Mouse (Mus musculus): ENCODE measurements around the gene Gm7324. TPM values are rescaled to one million over a fixed set of nuclear protein-coding genes. Genes with fewer than 3 reads are reported as not detected.
"Not testable (repeated sequence)": the region's sequence is repeated elsewhere in the genome, so short reads cannot be mapped to it uniquely, and the experiment has no call there.

The Gm7324 gene
- under 1 TPM; 0.68 to 0.72 TPM for total RNA-seq (2021)
- long read RNA-seq, experiment 1 = 0 reads
- long read RNA-seq, experiment 2 = 0 reads

DNA sequence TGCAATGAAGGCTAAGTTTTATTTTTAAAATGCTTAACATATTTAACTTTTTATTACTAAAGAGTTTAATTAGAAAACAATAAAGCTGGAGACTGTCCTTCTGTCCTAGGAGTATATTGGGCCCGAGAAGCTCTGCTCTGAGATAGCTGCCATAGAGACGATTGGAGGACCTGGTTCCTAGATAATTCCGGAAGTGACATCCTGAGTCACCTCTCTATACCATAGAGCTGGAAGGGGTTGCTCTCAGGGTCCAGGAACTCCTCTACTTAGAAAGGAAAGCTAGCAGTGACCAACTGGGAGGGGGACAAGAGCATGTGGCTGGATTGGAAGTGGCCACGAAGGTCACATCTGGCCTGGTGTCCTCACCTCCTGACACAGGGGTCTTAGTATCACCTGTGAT lies at the start of gene Gm7324:
Gm7324 (plus strand) TSS at position 208 of the 400 bp plus-strand sequence.
- intact Hi-C loops (cut with DNase I); DNase-seq: not testable (repeated sequence)

DNA sequence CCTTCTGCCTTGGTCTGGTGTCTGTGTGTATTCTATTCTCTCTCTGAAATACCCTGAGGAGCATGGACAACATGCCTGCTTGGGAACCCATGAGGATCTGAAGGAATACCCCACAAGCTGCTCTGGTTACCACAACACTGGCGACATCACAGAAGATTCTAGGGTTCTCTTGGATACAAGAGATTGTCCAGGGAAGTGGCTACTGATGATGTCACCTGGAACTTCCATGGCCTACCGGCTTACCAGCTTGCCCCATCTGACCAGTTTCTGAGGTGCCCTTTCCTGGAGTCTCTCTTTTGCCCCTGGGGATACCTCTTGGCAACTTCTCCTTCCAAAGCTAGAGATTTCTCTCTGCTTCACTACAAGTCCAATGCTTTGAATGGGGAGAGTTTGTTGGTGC lies 20.5 kb upstream of the Gm7324 start, which contains the start of gene Gm8165:
Gm8165 (minus strand) TSS at position 101 of the 400 bp plus-strand sequence.
- DNase-seq; intact Hi-C loops (cut with DNase I): not testable (repeated sequence)

DNA sequence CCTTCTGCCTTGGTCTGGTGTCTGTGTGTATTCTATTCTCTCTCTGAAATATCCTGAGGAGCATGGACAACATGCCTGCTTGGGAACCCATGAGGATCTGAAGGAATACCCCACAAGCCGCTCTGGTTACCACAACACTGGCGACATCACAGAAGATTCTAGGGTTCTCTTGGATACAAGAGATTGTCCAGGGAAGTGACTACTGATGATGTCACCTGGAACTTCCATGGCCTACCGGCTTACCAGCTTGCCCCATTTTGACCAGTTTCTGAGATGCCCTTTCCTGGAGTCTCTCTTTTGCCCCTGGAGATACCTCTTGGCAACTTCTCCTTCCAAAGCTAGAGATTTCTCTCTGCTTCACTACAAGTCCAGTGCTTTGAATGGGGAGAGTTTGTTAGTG lies 29.8 kb downstream of the Gm7324 start, which contains the start of gene Gm16506:
Gm16506 (minus strand) TSS at position 101 of the 400 bp plus-strand sequence.
- intact Hi-C loops (cut with DNase I); DNase-seq: not testable (repeated sequence)

DNA sequence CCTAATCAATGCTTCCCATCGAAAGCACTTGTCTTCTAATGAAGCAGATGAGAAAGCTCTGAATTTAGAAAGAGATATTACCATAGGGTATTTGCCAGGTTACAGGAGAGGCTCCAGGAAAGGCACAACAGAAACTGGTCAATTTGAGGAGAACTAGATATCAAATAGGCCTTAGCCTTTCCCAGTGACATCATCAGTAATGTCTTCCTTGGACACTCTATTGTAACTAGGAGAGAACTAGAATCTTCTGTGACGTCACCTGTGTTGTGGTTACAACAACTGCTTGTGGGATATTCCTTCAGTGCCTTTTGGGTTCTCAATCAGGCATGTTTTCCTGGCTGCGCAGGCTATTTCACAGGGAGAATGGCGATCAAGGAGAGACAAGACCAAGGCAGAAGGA lies 49.9 kb downstream of the Gm7324 start, which contains the start of gene Gm6526:
Gm6526 (plus strand) TSS at position 301 of the 400 bp plus-strand sequence.
- DNase-seq; intact Hi-C loops (cut with DNase I): not testable (repeated sequence)

Other genes with a start within 250 kb of the Gm7324 start
- gene Gm5799, start 154.3 kb upstream of the Gm7324 start, total RNA-seq (2021) = not detected
- not detected for gene Gm17654, start 118.7 kb upstream of the Gm7324 start, total RNA-seq (2021)
- gene Gm10375, start 89.8 kb upstream of the Gm7324 start, total RNA-seq (2021) = not detected
- not detected for gene Gm8165, start 20.6 kb upstream of the Gm7324 start, total RNA-seq (2021)
- not detected for gene Gm16506, start 29.7 kb downstream of the Gm7324 start, total RNA-seq (2021)
- gene Gm6526, start 50.0 kb downstream of the Gm7324 start, total RNA-seq (2021) = not detected
- not detected for gene Gm8180, start 86.9 kb downstream of the Gm7324 start, total RNA-seq (2021)
- not detected for gene Ear1, start 177.7 kb downstream of the Gm7324 start, total RNA-seq (2021)
- gene Ear10, start 225.7 kb downstream of the Gm7324 start, total RNA-seq (2021) = not detected
- 1 to 10 TPM; 4.2 to 4.4 TPM for gene Gm8113, start 227.6 kb downstream of the Gm7324 start, total RNA-seq (2021)